Mouse (Mus musculus) cerebellum, adult 9-11 months (tissue): ENCODE measurements around the gene Zfhx3.

Source experiments
- DNase-seq: peaks from one replicate; pipeline ENCODE4 v3.0.0; 2022

Gene Zfhx3

DNA sequence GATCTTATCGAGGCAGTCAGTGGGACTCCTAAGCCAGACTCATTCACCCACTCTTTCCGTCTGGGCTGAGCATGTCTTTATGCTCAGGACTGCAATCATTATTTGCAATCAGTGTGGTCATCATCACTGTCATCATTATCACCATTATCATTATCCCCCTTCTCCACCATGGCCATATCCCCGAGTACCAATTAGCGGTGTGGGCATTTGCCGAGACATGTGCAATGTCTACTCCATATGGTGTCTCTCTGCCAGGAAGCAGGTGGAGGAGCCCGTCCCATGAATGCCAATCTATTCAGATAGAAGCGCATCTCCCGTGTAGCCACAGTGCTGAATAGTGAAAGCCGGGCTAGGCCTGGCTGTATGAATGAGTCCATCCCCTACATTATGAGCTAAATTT, 747.2 kb downstream of the Zfhx3 start:
- DNase-seq = no peak

- no peak for DNase-seq
Observed at GRCm38 (mm10) chr8:108690576-108691455, 748.4 kb downstream of the Zfhx3 start.

DNA sequence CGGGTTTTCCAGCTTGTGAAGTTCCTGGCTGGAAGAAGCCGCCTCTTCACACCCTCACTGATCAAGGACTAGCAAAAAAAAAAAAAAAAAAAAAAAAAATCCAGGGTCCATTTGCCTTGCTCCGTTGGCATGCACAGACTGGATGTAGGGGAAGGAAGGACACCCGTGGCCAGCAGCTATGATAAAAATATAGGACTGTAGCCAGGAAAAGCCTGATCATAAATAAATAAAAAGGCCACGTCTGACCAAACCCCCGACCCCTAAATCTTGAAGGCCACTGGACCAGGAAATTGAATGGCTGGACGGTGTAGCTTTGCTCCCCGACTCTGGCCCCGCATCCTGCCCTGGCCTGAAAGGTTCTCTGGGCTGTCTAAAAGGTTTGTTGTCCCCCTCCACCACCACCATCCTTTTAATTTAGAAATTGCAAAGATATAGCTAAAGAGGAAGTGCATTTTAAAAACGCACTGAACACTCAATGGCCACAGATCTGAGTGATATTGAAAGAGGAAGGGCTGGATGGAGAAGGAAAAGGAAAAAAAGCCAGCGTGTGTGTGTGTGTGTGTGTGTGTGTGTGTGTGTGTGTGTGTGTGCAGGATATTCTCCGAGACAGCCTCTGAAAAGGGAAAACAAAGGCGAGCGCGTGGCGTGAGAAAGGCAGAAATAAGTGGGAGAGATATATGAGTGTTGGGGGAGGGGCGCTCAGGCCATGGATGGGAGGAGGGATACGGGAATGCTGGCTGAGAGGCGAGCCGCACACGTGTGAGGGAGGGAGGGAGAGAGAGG, 749.2 kb downstream of the Zfhx3 start:
- no peak for DNase-seq

GRCm38 (mm10) chr8:108692239-108692627, 749.8 kb downstream of the Zfhx3 start:
- no peak for DNase-seq

DNA sequence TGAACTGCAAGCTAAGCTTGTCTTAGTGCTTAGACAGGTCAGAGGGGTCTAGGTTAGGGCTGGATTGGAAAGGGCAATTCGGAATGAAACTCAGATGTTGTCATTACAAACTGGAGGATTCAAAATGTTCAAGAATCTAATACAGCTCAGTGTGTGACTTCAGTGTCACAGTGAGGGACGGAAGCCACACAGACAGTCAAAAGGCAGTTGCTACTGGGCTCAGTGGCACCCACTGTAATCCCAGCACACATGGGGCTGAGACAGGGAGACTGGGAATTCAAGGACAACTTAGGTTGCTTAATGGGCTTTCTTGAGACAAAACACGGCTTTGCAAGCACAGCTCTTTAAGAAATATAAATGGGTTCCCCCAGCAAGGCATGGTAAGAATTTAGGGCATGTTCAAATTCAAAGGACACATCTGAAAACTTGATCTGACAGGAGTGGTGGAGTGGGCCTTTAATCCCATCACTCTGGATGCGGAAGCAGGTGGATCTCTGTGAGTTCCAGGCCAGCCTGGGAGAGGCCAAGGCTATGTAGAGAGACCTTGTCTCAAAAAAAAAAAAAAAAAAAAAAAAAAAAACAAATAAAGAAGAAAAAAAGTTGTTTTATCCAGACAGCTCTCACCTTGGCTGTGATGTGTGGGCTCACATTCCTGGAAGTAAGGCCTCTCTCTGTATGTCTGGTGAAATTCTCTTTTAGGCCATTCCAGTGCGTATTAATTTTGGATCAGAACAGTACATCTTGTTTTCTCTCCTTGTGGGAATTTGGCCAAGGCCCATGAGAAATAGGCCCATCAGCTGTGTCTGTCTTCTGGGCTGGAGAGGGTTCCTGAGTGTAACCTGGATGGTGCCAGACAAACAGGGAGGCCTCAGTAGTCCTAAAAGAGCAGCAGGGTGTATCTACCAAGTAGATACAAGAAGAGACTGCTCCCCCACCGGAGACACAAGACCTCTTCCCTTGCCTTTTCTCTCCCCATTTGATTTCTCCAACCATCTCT, 750.5 kb downstream of the Zfhx3 start:
- no peak for DNase-seq

DNA sequence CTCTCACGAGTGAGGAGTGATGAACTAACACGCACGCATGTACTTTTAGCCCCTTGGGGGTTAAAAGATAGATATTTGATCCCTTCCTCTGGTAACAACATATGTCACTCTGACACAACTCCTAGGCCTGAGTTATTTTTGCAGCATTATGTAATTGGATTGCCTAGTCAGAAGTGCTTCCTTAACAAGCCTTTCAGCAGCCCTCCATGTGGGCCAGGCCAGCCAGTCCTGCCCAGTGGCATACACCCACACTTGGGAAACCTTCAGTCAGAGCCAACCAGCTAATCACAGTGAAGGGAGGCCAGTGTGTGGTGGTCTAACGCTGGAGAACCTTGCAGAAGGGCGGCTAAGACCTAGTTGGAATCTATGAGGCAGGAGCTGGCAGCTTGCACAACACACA, 751.4 kb downstream of the Zfhx3 start:
- no peak for DNase-seq

DNA sequence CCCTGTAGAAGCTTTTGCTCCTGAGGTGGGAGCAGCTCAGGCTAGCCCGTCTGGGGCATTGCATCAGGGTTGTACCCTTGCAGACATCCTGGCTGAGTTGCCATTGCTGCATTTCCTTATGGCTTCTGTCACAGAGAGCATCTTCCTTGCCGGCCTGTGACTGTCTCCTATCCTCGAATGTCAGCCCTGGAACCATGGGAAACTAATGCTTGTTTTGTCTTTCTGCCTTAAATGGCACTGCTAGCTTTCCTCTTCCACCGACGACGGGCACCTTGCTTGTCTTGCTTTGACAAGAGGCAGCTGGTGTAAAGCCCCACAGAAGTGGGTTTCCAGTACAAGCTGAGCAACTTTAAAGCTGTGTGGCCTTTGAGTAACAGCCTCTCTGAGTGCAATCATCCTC, 752.1 kb downstream of the Zfhx3 start:
- DNase-seq = no peak

DNA sequence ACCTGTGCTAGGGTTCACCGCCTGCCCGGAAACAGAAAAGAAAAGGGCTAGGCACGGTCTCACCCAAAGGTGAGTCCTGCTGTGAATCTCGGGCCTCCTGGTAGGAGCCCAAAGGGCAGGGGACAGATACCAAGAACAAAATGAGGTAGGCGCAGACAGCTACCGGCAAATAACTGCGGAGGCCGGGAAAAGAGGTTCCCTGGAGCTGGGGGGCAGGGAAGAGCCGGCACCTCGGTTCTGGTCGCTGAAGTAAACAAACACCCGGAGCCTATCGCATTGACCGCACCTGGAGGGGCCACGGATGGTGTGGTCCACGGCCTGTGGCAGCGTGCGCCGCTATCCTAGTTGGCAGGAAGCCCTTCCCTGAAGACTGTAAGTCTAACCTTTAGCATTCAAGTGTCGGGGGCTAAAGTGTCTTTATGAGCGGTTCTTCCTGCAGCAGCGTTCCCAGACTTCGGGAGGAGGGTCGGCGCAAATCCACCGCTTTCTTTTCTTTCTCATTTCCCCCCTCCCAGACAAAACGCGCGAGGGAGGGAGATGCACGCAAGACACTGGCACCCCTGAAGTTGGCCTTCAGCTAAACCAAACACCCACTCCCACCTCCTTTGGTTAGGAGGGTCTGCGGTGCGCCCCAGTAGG, 752.9 kb downstream of the Zfhx3 start:
- DNase-seq = no peak

- DNase-seq = no peak
Observed at GRCm38 (mm10) chr8:108695938-108696630, 753.6 kb downstream of the Zfhx3 start.

DNA sequence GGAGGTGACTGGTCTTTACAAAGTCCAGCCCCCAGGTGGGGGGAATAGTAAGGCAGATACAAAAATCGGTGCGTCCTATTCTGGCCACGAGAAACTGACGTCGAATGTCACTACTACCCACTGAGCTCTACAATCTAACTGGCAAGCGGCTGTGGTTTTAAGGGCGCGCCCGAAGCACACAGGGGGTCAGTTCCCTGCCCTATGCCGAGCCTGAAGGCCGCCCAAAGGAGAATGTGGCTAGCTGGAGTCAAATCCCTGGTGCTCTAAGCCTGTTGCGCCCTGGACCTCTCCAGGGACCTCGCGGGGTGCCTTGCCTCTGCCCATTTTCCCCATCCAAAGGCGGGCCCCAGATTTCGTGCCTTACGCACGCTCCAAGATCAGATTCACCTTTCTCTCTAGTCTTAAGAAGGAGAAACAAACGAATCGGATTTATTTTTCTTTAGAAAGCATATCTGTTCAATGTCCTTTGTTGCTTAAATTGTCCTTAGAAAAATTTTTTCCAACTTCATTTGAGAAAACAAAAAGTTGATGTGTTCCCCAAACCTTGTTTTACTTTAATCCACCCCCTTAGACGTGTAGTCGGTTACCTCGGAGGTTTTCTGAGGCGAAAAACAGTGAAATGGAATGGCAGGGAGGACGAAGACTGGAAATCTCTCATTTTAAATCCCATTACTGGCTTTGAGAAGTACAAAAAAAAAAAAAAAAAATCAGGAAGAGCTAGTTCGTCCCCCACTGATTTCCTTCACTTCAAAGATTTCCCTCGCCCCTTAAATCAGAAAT, 754.4 kb downstream of the Zfhx3 start:
- no peak for DNase-seq

- no peak for DNase-seq
Observed at GRCm38 (mm10) chr8:108697589-108697988, 755.1 kb downstream of the Zfhx3 start.

GRCm38 (mm10) chr8:108698101-108698660, 755.7 kb downstream of the Zfhx3 start:
- DNase-seq = no peak

DNA sequence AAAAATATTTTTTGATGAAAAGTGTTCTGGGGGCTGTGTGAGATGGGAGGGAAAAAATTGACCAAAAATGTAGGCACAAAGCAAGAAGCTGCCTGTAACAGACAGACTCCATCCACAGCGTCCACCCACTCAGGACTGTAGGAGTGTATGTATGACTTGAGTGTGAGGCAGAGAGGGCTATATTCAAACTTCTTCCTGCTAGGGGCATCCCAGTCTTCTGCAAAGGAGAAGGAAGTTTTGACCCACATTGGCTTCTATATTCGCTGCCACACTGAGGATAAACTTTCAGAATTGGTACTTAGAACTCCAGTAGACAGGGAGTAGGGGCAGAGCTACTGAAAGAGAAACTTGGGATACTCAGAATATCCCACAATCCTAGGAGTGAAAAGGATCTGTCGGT, 756.6 kb downstream of the Zfhx3 start:
- no peak for DNase-seq

DNA sequence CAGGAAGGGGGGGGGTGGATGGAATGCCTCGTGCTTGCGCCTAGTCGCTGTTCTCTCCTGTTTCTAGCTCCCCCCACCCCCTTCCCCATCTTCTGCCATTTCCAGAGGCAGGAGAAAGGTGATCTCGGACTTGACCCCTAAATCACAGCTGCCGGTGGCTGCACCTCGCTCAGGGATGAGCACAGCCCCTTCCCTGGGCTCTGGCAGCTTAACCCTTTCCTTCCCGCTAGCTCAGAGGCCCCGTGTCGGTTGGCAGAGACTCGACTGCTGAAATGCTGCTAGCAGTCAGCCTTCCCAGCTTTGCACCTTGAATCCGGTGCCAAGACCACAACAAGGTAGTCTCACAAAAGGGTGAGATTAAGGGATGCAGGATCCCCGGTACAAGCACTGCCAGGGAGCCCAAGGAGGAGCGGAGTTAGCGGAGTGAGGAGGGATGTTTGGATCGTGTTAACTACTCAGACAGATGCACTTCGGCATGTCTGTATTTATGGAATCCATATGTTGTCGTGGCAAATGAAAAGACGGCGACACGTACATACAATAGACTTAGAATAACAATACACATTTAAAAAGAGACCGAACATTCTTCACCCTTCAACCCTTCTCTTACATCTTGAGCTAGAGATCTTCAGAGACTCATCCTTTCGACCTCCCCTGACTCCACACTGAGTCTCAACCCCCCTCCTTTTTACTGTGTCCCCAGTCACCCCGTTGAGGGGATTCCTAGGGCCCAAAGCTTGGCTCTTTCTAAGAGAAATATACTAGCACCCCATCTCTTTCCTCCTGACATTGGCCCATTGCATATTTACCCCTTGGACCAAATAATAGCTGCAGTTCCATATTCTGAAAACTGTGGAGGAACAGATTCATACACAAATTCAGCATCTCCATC, 757.3 kb downstream of the Zfhx3 start:
- DNase-seq = no peak

DNA sequence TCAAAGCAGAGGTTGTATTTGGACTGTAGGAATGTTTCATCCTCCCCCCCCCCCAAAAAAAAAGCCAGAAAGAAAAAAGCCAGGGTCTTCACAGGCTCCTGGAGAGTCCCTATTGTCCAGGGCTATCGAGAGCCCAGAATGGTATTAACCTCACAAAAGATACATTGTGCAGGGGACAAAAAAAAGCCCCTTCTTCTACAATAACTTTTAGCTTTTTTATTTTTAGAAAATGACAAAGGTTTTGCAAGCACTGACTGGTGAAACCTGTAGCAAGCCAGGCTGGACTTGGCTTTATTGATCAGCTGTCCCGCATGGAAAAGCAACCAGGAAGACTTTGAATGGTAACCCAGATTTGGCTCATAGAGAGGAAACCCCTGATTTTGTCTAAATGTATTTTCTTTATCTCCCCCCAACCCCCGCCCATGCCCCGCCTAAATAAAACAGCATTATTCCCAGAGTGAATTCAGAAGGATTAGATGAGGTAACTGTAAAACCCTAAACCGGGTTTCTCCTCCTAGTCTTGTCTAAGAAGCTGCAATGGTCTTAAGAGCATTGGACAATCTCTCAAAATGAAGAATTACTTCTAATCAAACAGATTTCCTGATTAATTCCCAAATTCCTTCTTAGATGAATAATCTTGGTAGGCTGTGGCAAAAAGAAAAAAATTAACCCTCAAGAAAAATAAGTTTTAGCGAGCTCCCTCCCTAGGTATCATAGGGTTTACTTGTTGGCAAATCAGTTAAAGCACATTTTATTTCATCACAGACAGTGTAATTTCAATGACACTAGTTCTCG, 759.1 kb downstream of the Zfhx3 start:
- DNase-seq = no peak

- DNase-seq = no peak
Observed at GRCm38 (mm10) chr8:108702201-108702600, 759.8 kb downstream of the Zfhx3 start.

DNA sequence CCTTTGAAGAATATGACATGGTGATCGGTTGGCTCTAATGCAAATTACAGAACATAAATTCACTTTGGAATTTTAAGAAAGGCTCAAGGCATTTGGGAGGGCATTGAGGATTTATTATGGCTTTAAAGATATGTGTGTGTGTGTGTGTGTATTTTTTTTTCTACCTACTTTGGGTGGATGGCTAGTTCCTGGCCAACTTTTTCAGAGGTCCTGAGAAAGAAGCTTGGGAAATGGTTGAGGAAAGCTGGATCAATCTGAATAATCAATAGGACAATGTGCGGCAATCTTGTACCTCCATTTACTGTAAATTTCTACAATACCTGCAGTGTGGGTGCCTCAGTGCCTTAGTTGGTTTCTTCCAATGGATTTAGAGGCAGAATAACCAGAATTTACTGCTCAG, 763.3 kb downstream of the Zfhx3 start:
- DNase-seq = no peak

GRCm38 (mm10) chr8:108706491-108706847, 764.0 kb downstream of the Zfhx3 start:
- no peak for DNase-seq
